In the genomic region with DNA sequence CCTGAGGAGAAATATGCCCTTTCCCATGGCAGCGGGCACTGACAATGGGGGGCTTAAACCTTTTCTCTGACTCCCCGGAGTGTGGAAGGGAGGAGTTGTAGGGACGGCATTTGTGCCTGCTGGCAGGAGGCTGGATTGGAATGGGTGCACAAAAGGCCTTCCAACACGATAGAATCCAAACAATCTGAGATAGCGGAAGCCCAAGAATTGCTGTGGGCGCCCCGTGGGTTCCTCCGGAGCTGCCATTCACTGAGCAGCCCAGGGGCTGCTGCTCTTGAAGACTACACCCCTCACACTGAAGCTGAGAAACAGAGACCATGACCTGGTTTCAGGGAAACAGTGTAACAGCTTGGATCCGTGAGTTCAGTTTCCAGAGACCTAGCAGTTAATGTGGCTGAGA, we compare ENCODE assay signal across 15 mouse cellular contexts.
DNase-seq lines count a peak whose midpoint lies in the region; ATAC-seq and TF ChIP-seq lines count a peak whose summit lies in the region.
"Had no signal": no experiment of that assay in that cellular context is flagged by ENCODE, and none has a peak within 500 bp of the region (broad histone marks: within the 10 kb centered on the region; RNA-seq: fewer than 3 reads in every experiment).

No protein-coding gene starts in this region.

- DNase-seq in hindbrain, postnatal 0 days (ENCODE audit: low spot score), result no peak
- peak; percentile 59 for DNase-seq in Muller cell, postnatal 12 days (ENCODE audit: inconsistent ontology term)
- DNase-seq in midbrain, embryonic 14.5 days, result peak; percentile 49
- no peak for DNase-seq in ovary, postnatal 36 days (ENCODE audit: low spot score)
- DNase-seq in liver, postnatal 0 days, result no peak
- DNase-seq: adrenal gland, postnatal 36 days; gastrocnemius, postnatal 25 days; right cerebral cortex, adult 18-20 months; thymus, postnatal 4 days had no signal

- peak overlapping the region; percentile 3; the same call in 1 of the 2 replicates for H3K9ac ChIP-seq in hindbrain, embryonic 13.5 days
- H3K9ac ChIP-seq in hindbrain, postnatal 0 days (replicated peaks; ENCODE audit: low read length), result no peak overlapping the region
- H3K9ac ChIP-seq in forebrain, embryonic 13.5 days, result no peak overlapping the region
- no peak overlapping the region for H3K9ac ChIP-seq in midbrain, embryonic 14.5 days (replicated peaks; ENCODE audit: low read length)
- no peak overlapping the region for H3K9ac ChIP-seq in liver, postnatal 0 days (replicated peaks)
- H3K9ac ChIP-seq: liver, embryonic 12.5 days had no signal

- H3K27me3 ChIP-seq in hindbrain, embryonic 13.5 days, result no peaks in the 10 kb centered on the region
- no peaks in the 10 kb centered on the region for H3K27me3 ChIP-seq in hindbrain, postnatal 0 days (ENCODE audit: insufficient read depth, low read length)
- H3K27me3 ChIP-seq in forebrain, embryonic 13.5 days, result no peaks in the 10 kb centered on the region
- no peaks in the 10 kb centered on the region for H3K27me3 ChIP-seq in midbrain, embryonic 14.5 days (ENCODE audit: control insufficient read depth, insufficient read depth, low read length)
- no peaks in the 10 kb centered on the region for H3K27me3 ChIP-seq in liver, postnatal 0 days (ENCODE audit: insufficient read depth, low read length)
- H3K27me3 ChIP-seq: liver, embryonic 12.5 days had no signal

- no peak for ATAC-seq in hindbrain, embryonic 13.5 days (ENCODE audit: low FRiP score)
- ATAC-seq in hindbrain, postnatal 0 days, result no peak
- 0 out of 2 replicates have a peak, but pooled peaks have one; percentile 36 for ATAC-seq in forebrain, embryonic 13.5 days
- no peak for ATAC-seq in midbrain, embryonic 14.5 days (ENCODE audit: low FRiP score, low TSS enrichment)
- no peak for ATAC-seq in liver, postnatal 0 days
- ATAC-seq: inflammation-experienced regulatory T-cells, adult 6 months; liver, embryonic 12.5 days had no signal

- H3K9me3 ChIP-seq in hindbrain, embryonic 13.5 days, result no peaks in the 10 kb centered on the region
- no peaks in the 10 kb centered on the region for H3K9me3 ChIP-seq in hindbrain, postnatal 0 days (ENCODE audit: low read length)
- H3K9me3 ChIP-seq in forebrain, embryonic 13.5 days (replicated peaks), result no peaks in the 10 kb centered on the region
- no peaks in the 10 kb centered on the region for H3K9me3 ChIP-seq in midbrain, embryonic 14.5 days (ENCODE audit: control insufficient read depth, low read length)
- H3K9me3 ChIP-seq in liver, postnatal 0 days (ENCODE audit: low read length), result no peaks in the 10 kb centered on the region
- H3K9me3 ChIP-seq: liver, embryonic 12.5 days had no signal

- H3K36me3 ChIP-seq in hindbrain, embryonic 13.5 days, result no peaks in the 10 kb centered on the region
- H3K36me3 ChIP-seq in hindbrain, postnatal 0 days (ENCODE audit: insufficient read depth, low read length), result no peaks in the 10 kb centered on the region
- H3K36me3 ChIP-seq in forebrain, embryonic 13.5 days (ENCODE audit: poor library complexity, severe bottlenecking), result peaks cover 7% of the 10 kb centered on the region
- 0 out of 2 replicates have a peak, but pooled peaks cover 3% of the 10 kb centered on the region for H3K36me3 ChIP-seq in midbrain, embryonic 14.5 days (ENCODE audit: control insufficient read depth, insufficient read depth, low read length)
- H3K36me3 ChIP-seq in liver, postnatal 0 days (replicated peaks; ENCODE audit: insufficient read depth, low read length), result no peaks in the 10 kb centered on the region
- H3K36me3 ChIP-seq: liver, embryonic 12.5 days had no signal

- 19% methylated on average over 9 of the region's 9 CpGs for WGBS in hindbrain, embryonic 13.5 days
- WGBS in hindbrain, postnatal 0 days, result 17% methylated on average over 9 of the region's 9 CpGs
- 9% methylated on average over 9 of the region's 9 CpGs for WGBS in forebrain, embryonic 13.5 days
- 11% methylated on average over 9 of the region's 9 CpGs for WGBS in midbrain, embryonic 14.5 days
- 71% methylated on average over 9 of the region's 9 CpGs for WGBS in liver, postnatal 0 days (ENCODE audit: insufficient replicate concordance)

- H3K4me1 ChIP-seq in hindbrain, embryonic 13.5 days (replicated peaks), result peaks cover 31% of the 10 kb centered on the region
- no peaks in the 10 kb centered on the region for H3K4me1 ChIP-seq in hindbrain, postnatal 0 days (ENCODE audit: insufficient read depth, low read length)
- peaks cover 44% of the 10 kb centered on the region for H3K4me1 ChIP-seq in forebrain, embryonic 13.5 days
- H3K4me1 ChIP-seq in midbrain, embryonic 14.5 days (ENCODE audit: control insufficient read depth, insufficient read depth, low read length), result peaks cover 27% of the 10 kb centered on the region
- H3K4me1 ChIP-seq in liver, postnatal 0 days (ENCODE audit: insufficient read depth), result no peaks in the 10 kb centered on the region

- H3K4me3 ChIP-seq in hindbrain, embryonic 13.5 days, result no peak overlapping the region
- no peak overlapping the region for H3K4me3 ChIP-seq in hindbrain, postnatal 0 days (ENCODE audit: low read length)
- no peak overlapping the region; the same call in 1 of the 2 replicates for H3K4me3 ChIP-seq in forebrain, embryonic 13.5 days
- H3K4me3 ChIP-seq in midbrain, embryonic 14.5 days (replicated peaks; ENCODE audit: low read depth, low read length), result no peak overlapping the region
- no peak overlapping the region for H3K4me3 ChIP-seq in liver, postnatal 0 days (ENCODE audit: low read depth, low read length)
- H3K4me3 ChIP-seq: erythroblast, embryonic 14.5 days; liver, embryonic 12.5 days had no signal

- TF ChIP-seq EP300 in liver, postnatal 0 days (IDR thresholded peaks at IDR 0.05; ENCODE audit: low read depth), result no peak

- 0 out of 2 replicates have a peak overlapping the region, but pooled peaks have one; percentile 23 for H3K27ac ChIP-seq in hindbrain, embryonic 13.5 days
- no peak overlapping the region for H3K27ac ChIP-seq in hindbrain, postnatal 0 days
- H3K27ac ChIP-seq in forebrain, embryonic 13.5 days, result peak overlapping the region; percentile 44
- 0 out of 2 replicates have a peak overlapping the region, but pooled peaks have one; percentile 20 for H3K27ac ChIP-seq in midbrain, embryonic 14.5 days (replicated peaks; ENCODE audit: low read depth, low read length)
- H3K27ac ChIP-seq in liver, postnatal 0 days (ENCODE audit: low read depth), result no peak overlapping the region
- H3K27ac ChIP-seq: liver, embryonic 12.5 days; macrophage had no signal

- H3K4me2 ChIP-seq in hindbrain, embryonic 13.5 days, result 0 out of 2 replicates have a peak overlapping the region, but pooled peaks have one; percentile 2
- H3K4me2 ChIP-seq in hindbrain, postnatal 0 days (ENCODE audit: low read depth, low read length), result no peak overlapping the region
- H3K4me2 ChIP-seq in forebrain, embryonic 13.5 days, result peak overlapping the region; percentile 35
- peak overlapping the region; percentile 6 for H3K4me2 ChIP-seq in midbrain, embryonic 14.5 days (ENCODE audit: low read length)
- no peak overlapping the region for H3K4me2 ChIP-seq in liver, postnatal 0 days (ENCODE audit: low read depth, low read length)
- H3K4me2 ChIP-seq: liver, embryonic 12.5 days had no signal

- no peak for TF ChIP-seq CTCF in hindbrain, postnatal 0 days (IDR thresholded peaks at IDR 0.05; ENCODE audit: low read depth)
- no peak for TF ChIP-seq CTCF in liver, postnatal 0 days (IDR thresholded peaks at IDR 0.05; ENCODE audit: low read depth)

Comparison
In these comparisons a context has a peak if more than half of its experiments do, and no peak if none do; other contexts are left out.
1. H3K27ac ChIP-seq: peak in hindbrain, embryonic 13.5 days (single experiment), forebrain, embryonic 13.5 days (single experiment) and midbrain, embryonic 14.5 days (single experiment); none in hindbrain, postnatal 0 days (single experiment) and liver, postnatal 0 days (single experiment).
2. H3K4me2 ChIP-seq: peak in hindbrain, embryonic 13.5 days (single experiment), forebrain, embryonic 13.5 days (single experiment) and midbrain, embryonic 14.5 days (single experiment); none in hindbrain, postnatal 0 days (single experiment) and liver, postnatal 0 days (single experiment).
3. DNase-seq: peak in Muller cell, postnatal 12 days (single experiment) and midbrain, embryonic 14.5 days (single experiment); none in hindbrain, postnatal 0 days (single experiment), ovary, postnatal 36 days (single experiment) and liver, postnatal 0 days (single experiment).